Mouse (Mus musculus) MEL-GATA-1-ER (cell line): Measurements from ENCODE around the gene Fndc3b.

Source experiments
- DNase-seq: peaks from one replicate; pipeline ENCODE4 v3.0.0-alpha.2; 2012; ENCODE audit warnings: low read depth; ENCODE audit errors: extremely low read depth

The Fndc3b gene

DNA sequence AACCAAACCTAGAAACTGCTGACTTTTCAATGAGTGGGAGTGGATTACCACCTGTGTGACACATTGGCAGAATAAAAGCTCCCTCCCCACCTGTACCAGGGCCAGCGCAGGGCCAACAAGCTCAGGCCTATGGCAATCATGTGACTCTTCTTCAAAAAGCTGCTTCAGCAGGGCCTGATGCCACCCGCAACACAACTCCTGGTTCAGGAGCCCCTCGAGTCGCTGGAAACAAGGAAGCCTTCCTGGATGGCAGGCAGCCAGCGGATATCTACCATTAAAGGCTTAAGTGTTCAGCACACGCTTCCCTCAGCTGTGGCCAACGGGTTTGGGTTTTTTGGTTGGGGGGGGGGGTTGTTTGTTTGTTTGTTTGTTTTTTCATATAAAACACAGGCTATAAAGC, 37.4 kb downstream of the Fndc3b start:
- no peak for DNase-seq

DNA sequence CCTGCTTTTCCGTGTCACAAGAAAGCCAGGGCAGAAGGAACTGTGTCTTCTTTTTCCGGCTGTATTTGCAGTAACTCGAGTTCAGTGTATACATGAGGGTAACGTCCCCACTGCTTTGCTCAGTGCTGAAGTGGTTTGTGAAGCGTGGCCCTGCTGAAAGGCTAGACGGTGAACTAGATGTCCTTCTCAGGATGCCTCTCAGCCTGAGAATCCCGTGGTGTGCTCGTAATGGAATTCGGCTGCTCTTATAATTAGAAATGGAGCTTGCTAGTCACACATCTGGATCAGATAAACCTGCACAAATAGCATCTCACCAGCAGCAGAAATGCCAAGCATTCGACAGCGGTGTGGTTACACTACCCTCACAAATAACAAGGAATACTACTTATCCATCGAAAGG, 40.7 kb downstream of the Fndc3b start:
- DNase-seq = no peak

DNA sequence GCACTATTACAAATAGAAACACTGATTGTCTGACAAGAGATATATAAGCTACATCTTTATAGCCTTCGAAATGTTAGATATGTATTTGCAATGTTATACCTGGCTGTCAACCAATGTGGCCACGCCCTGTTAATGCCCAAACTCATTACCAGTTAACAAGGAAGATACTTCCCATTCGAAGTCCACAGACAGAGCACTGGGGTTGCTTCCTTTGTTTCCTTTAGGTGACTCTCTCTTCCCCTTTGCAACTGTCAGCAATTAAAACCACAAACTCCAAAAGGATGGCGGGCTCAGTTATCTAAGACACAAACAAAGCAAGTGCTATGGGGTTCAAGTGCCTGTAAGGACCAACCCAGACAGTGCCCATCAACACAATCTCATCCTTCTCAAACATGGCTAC, 43.8 kb downstream of the Fndc3b start:
- DNase-seq = no peak

DNA sequence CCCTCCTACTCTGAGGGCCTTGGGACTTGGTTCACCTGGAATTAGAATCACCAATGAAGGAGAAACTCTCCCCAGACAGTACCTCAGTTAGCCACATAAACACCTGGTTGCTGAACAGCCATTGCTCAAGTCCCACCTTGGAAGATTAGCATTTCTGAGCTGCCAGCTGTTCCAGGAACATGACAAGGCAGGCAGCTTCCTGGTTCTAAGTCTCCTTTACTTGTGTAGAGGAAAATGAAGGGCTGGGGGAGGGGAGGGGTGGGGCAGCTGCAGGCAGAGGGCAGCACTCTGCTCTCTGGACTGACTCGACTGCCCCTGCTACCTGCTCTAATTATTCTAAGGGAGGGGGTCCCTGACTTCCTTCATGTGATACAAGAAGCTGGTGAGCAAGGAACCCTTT, 45.8 kb downstream of the Fndc3b start:
- no peak for DNase-seq

DNA sequence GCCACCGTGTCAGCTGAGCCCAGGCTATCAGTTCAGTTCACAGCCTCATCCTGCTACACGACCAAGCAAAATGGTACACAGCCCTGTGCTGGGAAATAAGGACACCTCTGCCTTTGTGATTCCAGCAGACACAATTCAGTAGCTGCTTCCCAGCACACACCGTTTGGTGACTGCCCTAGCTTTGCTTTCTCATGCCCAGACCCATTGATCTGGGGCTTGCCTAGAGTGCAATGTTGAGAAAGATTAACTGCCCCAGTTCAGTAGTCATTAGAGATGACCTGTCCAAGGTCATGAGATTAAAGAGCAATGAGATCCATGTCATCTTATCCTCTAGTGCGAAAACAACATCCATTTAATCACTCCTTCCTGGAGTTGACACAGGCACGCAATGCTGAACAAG, 47.9 kb downstream of the Fndc3b start:
- DNase-seq = no peak

DNA sequence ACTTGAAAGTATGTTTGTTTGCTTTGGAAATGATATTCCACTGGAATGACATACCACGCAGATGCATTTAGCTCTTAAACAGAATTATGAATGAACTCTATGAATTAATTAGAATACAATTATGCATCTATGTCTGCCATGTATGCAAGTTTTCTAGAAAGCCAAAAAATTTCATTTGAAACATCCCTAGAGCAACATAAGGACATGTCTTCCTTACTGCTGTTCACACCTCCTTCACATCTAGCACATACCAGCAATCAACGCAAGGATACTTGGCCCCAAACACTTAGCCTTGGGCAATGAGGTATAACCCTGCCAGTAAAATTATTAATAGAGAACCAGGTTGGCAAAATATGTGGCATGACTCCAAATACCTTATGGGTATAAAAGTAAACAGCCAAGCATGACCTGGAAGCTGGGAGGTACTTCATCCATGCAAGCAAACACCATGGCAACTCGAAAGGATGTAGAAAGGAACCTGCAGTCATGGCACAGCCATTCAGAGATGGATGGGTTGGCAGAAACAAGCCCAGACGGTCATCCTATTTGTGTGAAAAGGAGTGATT, 52.8 kb downstream of the Fndc3b start:
- no peak for DNase-seq

DNA sequence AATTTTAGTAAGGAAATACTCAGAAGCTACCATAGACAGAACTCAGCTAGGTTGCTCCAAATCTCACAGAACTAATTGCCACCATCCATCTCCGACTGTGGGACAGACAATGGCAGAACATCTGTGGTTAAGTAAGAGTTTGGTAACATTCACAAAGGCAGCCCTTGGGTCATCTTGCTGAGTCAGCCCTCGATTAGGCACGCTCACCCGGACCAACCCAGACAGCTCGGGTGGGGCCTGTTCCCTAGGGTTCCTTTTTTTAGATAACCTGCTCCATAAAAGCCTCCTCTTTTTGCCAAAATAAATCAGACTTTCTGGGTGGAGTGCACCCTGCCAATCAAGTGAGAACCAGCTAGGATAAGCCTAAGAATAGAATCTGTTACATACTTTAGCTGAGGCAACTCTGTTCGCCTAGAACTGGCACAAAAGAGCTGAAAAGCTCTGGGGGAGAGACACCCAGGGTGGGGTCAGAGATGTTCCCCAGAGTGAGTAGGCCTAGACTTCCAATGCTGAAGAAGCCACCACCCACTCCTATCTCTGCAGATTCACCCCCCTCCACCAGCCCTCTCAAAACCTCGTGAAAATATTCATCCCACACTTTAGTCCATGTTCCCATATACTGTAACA, 54.2 kb downstream of the Fndc3b start:
- DNase-seq = no peak

DNA sequence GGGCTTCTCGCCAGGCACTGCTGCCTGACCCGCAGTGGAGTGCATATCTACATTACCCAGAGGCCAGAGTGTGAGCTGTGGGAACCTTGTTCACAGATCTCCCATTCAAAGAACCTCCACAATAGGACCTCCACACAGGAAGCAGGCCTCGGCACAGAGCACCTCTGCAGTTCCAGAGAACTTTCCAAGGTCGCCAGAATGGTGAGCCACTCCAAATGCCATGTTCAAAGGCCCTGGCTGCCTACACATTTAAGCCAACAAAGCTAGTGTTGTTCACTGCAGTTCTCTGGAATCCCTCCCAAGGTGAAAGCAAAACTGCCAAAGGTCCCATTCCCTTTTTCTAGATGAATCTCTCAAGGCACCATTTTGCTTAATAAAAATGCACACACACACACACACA, 55.4 kb downstream of the Fndc3b start:
- DNase-seq = no peak

DNA sequence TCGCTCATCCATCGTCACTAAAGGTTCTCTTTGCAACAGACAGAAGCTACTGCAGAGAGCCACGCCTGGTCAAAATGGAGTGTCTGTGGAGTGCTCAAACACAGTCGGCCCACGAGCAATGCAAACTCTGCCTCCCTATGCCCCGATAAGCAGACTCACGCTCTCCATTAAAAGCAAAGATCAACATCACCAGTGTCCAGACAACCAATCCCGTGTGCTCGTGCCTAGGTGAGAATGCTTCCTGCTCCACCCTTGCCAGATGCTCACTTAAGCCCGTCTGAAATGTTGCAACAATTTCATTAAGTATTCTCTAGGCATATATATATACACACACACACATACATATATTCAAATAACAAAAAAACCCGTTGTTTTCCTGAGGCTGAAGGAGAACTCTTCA, 56.1 kb downstream of the Fndc3b start:
- no peak for DNase-seq

DNA sequence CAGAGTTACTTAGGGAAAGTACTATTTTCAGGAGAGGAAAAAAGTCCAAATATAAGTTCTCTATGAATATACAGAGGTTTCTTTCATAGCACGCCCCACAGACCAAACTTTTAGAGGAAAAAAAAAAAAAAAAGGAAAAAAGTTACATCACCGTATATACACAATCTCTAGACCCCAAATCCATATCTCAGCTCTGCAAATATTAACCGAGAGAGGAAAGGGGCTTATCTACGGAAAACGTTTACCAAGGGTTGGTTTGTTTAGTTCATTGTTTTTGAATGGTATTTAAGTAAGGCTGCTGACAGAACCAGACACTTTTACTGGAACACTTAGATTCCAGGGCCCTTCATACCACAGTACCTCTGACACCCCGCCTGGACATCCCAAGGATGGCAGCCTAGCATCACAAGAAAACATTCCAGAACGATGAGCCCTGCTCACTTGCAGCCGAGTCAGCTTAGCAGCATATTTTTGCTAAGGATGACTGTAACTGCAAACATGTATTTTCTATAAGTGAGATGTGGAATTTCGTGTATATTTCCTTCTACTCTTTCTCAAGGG, 58.6 kb downstream of the Fndc3b start:
- DNase-seq = no peak

DNA sequence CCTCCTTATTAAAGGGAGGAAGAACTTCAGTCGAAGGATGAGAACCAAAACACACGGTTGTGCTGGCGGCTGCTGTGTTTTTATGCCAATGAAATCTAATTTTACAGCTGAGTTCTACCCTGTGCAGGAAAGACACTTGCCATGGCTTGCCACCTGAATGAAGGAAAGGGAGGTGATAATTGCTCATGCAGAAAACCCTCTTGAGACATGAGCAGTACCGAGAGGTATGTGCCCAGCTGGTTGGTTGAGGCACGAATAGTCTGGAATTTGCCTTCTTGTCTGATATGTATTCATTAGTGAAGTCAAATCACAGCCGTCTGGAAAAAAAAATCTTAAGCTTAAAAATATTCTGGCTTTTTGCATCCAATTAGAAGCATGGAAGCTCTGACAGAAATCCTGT, 59.4 kb downstream of the Fndc3b start:
- no peak for DNase-seq

DNA sequence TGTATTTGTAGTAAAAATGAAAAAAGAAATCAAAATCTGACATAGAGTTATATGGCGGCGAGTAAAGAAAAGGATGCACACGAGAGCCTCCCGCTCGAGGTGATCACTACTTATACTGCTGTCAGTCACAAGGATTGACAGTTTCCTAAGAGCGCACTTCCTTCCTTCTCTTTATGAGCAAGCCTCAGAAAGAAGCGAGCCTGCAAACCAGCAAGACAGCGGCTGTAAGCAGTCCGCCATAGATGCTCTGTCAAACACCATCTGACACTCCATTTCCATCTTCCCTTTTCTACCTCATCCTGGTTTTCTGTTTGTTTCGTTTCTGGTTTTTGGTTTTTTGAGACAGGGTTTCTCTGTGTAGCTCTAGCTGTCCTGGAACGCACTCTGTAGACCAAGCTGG, 61.0 kb downstream of the Fndc3b start:
- no peak for DNase-seq

DNA sequence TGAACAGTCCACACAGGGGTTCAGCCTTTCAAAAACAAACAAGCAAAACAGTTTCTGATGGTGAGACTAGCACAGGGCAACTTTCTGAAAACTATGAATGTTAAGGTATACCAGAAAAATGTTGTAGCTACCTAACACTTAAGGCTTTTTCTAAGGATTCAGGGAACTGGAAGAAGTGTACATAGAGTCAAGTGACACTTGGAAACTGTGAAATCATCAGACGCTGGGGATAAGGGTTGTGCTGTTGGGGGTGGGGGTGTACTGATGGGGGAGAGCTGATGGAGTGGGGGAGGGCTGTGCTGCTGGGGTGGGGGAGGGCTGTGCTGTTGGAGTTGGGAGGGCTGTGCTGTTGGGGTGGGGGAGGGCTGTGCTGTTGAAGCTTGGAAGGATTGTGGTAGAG, 61.8 kb downstream of the Fndc3b start:
- DNase-seq = no peak

DNA sequence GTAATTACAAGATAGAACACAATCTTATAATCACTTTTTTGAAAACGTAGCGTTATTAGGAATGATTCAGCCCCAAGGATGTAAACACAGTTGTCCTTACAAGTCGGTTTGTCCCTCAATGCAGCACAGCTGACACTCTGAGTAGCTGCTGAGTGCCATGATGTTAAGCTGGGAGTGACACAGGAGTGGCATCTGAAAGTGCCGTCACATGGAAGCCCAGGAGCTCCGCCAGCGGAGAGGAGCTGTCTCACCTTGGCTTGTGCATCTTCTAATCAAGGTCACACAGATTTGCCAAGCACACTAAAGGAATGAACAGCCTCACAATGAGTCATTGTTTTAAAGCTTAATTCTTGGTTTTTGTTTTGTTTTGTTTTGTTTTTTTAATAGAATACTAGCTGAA, 68.7 kb downstream of the Fndc3b start:
- DNase-seq = no peak

DNA sequence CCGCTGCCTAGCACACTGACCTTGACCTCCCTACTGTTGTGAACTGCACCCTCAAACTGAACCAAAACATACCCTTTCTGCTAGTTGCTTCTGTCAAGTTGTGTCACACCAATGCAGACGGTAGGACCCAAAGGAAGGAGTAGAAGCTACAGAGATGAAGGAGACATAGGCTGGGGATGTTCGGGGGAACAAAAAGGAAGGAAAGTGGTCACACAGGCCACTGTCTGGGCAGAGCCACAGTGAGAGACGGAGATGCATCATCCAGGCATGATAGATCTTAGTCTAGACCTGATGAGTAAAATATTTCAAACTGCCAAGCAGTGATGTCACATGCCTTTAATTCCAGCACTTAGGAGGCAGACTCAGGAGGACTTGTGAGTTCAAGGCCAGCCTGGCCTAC, 71.4 kb downstream of the Fndc3b start:
- DNase-seq = no peak

DNA sequence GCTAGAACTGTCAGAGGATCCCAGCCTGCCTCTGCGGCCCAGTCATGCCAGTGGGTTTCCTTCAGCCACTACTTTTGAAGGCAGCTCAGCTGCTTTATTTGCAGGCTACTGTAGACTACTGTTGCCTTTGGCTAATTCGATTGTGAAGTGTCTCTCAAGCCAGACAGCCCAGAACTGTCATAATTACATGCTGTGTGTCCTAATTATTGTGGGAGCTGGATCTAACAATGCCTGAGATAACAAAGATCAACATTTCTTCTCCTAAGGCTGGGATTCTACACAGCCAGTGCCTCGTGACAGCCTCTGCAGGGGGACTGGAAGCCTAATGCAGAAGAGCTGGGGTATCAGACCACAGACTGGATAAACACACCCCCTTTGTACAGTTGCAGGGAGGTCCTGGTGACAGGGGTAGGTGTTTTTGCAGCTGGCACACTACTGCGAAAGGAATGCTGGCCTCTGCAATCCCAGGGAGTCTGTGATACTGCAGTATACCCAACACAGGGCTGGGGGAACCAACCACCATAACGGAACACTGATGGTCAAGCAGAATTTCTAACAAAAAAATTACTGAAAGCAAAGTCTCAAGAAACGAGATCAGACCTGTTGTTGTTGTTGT, 74.0 kb downstream of the Fndc3b start:
- no peak for DNase-seq

DNA sequence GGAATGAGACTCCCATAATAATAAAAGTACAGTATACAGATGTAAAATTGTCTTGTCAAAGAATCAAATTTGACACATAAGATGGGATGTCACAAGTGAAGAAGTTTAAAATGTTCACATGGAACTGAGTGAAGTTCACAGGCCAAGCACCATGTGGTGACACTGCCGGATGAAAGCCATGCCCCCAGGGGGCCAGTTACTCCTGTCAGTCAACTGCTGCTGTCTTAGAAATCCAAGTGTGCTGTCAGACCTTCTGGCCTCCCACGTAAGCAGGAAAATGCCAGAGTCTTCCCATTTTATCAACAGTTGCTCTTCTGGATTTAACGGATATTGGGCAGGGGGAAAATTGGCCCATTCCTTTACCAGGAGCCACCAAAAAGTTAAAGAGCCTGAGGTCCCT, 75.3 kb downstream of the Fndc3b start:
- no peak for DNase-seq

DNA sequence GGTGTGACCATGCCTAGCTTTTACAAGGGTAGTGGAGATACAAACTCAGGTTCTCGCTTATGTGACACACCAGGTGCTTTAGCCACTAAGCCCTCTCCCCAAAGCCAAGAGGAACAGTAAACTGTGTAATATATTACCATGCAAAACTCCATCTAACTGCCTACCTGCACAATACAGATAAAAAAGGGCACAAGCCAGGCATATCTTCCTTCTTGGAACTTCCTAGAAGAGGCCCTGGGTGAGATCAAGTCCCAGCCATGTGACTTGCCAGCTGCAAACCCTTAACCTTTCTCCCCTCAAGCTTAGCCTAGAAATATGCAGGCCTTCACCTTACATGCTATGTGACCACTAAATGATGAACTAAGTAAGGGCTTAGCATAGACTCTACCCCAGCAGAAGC, 78.2 kb downstream of the Fndc3b start:
- no peak for DNase-seq

DNA sequence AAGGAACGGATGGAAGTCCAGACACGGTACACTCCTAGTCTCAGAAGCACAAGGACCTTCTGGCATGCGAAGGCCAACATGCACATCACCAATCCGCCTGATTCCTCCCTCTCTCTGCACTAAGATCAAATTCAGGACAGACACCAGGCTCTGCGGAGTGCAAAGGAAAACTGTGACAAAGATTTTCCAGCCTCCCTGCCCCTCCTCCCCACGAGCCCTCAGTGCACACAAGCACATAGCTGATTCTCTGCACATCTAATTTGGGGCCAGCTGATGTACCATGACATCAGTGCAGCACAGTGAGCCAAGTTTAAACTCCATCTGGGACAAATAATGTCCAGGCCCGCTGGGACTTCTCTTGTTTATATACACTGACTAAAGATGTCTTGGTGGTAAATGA, 80.0 kb downstream of the Fndc3b start:
- no peak for DNase-seq

DNA sequence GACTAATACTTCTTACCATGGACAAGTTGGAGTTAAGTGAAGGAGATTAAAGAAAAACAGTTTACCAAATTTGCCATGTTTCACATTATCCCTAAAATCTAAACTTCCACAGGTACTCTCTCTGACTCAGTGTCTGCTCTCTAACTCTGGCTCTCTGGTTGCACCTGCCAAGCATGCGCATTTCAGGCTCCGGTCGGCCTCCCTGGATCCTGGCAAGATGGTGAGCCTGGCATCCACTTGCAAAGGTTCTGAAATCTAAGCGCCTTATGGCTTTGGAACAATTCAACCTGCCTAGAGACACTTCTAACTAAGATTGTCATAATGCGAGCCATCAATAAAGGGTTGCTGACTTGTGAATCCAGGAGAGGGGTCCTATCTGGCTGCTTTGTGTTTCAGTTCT, 81.4 kb downstream of the Fndc3b start:
- no peak for DNase-seq

DNA sequence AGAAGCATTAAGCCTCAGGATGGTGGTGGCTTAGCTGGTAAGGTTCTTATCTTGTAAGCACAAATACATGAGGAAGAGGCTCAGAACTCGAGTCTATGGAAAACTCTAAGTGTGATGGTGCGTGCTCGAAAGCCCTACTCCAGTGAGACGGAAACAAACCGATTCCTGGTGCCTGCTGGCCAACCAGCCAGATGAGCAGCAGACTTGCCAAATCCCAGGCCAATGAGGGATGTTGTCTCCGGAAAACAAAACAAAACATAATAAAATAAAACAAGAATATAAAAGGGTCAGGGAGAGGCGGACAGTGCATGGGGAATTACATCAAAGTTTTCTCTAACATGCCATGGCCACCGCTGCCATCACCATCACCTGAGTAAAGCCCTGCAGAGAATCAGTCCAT, 84.8 kb downstream of the Fndc3b start:
- no peak for DNase-seq

DNA sequence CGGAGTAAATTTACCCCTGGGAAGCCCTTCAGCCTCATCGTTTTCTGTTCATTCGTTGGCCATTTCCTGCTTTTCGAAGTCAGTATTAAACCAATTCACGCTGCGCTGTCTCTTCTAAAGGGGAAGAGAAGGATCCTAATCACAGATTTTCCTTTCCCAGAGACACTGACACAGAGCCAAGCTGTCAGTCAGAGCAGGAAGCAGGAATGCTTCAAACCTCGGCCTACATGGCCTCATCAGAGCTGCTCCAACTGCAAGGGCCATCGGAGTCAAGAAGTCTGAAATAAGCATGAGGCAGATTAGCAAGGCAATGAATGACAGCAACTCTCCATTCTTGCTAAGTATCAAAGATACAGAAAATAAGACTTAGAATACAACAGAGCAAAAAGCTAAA, 85.5 kb downstream of the Fndc3b start:
- no peak for DNase-seq

DNA sequence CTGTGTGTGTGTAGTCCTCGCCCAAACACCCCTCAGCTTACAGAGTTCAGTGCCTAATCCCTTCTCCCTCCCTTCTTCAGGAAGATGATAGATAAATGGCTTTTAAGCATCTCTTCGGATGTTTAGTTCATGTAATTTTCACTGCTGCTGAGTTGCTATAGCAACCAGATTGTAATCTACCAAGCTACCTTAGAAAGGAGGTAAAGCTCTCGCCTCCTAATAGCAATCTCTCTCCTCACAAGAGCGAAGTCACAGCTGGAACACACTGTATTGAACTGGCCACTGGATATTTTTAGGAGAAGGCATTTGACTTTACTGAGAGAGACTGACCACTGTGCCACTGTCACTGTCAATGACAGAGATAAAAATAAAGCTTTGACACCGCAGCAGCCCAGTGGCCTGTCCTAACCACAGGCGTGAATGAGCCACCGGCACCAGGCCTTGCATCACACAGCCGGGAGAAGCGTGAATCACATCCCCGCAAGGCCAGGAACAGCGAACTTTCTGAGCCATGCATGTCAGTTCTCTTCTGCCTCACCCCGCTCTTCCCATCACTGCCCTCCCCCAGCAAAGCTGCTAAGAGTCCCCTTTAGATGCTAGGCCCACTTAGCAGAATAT, 86.0 kb downstream of the Fndc3b start:
- no peak for DNase-seq
